Mouse (Mus musculus) adrenal gland, adult 2 months (tissue): ENCODE results near the gene Top1. TPM values are rescaled to one million over a fixed set of nuclear protein-coding genes. Genes with fewer than 3 reads are reported as not detected.

Source experiments
- DNase-seq: peaks from one replicate; pipeline ENCODE4 v3.0.0; 2021
- polyA plus RNA-seq: library from polyadenylated mRNA; depleted of rRNA; stranded (reverse); fragments of >200 nt; gene quantifications from 2 replicates; pipeline ENCODE4 v1.2.3, GENCODE M21; 2012
- total RNA-seq, 2 experiments: library from RNA; stranded (reverse); gene quantifications; 2 replicates each; pipeline ENCODE4 v1.2.3; 2021

Gene Top1
- total and polyA plus RNA-seq, 3 experiments: 61.4 to 104 (median 66.4) TPM

DNA sequence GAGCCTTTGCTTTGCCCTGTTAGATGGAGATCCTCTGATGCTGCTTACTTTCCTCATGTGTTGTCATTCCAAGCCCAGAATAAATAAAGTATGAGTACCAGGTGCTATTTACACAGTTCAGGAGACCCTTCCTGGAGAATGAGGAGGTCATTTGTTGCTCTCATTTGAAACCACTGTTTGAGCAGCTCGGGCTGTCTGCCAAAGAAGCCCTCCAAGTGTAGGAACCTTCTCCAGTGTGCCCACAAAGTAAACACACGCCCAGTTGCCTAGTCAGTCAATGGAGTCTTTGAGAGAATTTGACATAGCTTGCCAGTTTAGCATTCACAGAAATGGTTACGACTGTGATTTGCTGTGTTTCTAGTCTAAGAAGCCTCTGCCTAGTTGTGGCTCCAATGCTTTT is 73.1 kb downstream of the Top1 start:
- DNase-seq: no peak

DNA sequence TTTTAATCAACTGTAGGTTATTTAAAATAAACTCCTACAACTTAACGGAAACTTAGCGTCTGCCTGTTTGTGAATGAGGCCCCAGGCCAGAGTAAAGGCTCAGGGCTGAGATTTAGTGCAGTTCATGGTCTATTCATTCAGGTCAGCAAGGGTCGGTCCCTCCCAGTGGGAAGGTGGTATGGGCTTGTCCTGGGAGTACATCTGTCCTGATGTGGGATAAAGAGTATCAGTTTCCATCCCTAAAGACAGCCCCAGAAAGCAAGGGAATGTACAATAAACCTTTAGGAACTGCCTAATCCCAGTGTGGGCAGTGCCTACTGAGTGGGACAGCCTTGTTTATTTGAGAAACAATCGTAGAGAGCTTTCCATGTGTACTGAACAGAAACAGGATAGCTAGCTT is 77.0 kb downstream of the Top1 start:
- no peak for DNase-seq

DNA sequence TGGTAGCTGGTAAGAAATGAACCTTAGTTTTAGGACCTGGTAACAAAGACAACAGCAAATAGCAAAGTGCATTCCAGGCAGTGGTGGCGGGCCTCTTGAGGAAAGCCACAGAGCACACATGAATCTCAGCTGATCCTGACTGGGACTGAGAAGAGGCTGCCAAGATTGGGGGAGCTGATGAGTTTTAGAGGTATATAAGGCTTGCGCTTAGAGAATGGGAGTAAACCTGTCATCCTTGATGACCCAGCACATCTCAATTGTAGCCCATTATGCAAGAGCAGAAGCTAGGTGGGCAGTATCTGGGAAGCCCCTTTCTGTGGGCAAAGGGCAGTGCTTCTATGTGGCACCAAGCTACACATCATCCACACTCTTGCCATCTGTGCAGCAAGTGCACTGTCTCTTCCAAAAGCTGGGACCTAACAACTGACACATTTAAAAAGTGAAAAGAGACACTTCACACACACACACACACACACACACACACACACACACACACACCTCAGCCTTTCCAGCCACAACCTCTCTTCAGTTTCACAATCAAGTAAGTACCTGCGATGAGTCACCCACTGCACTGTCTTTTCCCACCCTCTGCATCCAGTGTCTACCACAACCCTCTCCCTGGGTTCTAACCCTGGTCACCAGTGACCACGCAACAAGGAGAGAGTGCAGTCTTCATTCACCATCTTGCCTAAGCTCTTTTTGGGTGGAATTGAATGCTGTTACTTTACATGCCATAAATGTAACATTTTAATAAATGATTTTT is 78.1 kb downstream of the Top1 start:
- no peak for DNase-seq

DNA sequence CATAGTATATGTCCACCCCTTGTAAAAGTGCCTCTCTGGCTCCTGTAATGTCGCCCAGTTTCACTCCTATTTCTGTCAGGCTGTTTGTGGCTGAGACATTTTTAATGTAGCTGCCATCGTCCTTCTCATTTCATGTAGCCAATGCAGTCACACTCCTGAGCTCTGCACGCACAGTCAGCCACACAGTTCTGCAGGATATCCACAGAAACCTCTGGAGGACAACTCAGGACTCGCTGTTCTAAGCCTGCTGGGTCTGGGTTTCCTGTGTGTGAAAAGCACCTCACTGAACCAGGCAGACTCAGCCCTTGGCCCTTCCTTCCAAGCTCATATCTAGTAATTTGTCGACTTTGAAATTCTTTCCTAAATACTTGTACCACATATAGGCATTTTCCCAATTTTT is 78.8 kb downstream of the Top1 start:
- no peak for DNase-seq

DNA sequence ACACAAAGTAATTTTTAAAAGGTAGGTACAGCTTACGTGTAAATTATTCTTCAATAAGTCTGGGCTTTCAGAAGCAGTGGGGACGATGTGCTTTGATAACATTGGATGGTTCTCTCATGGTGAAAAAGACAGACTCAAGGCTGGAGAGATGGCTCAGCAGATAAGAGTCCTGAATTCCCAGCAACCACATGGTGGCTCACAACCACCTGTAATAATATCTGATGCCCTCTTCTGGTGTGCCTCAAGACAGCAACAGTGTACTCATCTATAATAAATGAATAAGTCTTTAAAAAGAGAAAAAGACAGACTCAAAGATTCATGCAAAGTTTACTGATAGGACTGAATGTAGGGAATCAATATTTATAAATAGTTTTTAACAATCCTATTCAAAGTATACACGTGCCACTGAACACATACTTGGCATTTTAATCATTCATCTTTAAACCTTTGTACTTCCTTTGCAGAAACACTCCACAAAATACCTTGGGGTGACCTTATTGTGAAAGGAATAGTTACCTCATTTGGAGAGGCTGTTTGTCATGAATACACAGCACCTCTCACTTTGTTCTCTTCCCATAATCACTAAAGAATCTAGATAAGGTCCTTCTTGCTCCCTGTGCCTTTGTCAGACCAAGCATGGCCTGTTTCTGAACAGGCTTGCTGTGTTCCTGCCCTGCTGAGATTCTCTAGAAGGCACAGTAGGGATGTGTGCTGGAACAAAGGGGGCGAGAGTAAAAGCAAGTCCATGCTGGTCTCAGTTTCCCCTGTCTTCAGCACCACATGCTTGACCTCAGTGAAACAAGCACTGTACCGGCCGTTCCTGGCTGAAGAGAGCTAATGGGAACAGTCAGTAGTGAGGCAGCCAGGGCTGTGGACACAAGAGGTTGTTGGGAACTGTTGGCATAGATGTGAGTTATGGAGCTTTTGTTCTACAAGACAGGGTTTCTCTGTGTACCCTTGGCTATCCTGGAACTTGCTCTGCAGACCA is 80.5 kb downstream of the Top1 start:
- DNase-seq: no peak

DNA sequence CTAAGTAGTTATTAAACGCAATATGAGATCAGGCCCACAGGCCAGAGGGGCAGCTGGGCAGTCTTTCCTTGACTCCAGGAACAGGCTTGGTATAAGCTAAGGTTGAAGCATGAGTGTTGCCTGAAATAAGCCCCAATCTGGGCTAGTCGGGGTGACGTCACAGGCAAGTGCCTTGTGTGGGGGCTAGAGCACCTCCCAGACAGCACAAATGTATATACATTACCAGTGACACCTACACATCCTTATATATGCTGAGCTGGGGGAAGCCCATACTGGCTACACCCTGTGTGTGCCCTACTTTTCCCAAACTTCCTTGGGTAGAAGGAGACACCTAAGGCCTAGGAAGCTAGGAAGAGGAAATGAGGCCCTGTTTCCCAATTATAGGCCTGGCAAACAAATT is 83.3 kb downstream of the Top1 start:
- no peak for DNase-seq

DNA sequence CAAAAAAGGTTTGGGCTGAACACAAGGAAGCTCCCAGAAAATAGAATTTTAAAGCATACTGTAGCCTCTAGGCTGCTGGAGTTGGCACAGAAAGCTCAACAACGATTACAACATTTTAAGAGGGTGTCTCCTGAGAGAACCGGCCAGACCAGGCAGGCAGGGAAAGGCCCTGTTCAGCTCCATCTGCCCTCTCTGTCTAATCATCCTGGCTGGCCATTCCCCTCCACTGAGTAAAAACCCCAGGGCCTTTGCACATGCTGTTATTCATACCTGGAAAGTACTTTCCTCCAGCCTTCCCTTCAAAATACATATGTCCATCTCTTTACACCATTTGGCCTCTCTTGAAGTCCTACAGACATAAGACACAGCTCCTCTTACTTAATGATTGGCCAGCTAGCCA is 83.7 kb downstream of the Top1 start:
- peak; percentile 34 for DNase-seq

DNA sequence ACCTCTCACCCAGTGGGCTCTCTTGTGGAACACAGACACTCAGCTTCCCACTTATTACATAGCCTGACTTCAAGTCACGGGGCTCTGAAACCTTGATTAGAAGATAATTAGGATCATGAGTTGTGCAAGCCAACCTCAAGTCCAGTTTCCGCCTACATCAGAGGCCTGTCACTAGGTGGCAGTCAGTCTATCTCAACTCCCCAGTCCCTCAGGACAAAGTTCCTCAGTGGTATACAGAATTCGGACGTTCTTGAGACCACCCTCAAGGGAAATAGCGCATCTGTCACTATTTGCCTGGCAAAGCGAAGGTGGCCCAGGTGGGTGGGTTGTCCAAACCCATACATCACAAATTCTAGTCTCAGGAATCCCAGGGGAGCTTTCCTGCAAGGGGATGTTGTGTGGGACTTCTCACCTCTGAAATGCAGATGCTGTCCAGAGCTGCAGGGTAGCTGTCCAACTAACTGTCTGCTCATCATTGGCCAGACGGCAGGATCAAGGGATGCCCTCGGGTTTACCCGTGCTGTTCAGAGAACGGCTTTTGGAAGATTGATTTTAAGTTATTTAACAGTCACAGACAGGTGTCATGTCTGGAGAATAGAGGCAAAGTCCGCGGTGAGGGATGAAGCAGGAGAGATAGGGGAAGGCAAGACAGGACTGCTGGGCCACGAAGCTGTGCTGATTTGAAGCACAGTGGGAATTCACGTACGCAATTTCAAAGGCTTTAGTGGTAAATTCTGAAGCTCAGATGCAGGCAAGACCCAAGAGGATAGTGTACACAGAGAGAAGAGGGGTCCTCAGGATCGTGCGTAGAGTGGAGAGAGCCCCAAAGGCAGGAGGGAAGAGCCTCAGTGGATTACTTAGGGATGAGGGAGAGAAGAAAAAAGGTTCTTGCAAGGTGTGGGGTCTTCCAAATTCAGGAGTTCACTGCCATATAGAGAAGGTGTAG is 84.4 kb downstream of the Top1 start:
- peak; percentile 54 for DNase-seq

DNA sequence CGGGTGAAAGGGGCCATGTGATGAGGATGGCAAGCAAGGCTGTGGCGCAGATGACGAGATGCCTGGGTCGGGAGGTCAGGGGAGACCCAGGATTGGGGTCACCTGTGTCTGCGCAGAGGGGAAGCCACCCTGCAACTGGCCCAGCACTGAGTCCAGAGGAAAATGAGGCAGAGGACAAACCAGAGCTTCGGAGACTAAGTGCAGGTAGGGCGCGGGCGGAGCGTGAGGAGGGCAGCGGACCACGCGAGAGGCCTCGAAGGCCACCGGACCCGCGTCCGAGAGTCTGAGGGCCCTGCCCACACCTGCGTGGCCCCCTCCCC is 85.1 kb downstream of the Top1 start:
- no peak for DNase-seq

DNA sequence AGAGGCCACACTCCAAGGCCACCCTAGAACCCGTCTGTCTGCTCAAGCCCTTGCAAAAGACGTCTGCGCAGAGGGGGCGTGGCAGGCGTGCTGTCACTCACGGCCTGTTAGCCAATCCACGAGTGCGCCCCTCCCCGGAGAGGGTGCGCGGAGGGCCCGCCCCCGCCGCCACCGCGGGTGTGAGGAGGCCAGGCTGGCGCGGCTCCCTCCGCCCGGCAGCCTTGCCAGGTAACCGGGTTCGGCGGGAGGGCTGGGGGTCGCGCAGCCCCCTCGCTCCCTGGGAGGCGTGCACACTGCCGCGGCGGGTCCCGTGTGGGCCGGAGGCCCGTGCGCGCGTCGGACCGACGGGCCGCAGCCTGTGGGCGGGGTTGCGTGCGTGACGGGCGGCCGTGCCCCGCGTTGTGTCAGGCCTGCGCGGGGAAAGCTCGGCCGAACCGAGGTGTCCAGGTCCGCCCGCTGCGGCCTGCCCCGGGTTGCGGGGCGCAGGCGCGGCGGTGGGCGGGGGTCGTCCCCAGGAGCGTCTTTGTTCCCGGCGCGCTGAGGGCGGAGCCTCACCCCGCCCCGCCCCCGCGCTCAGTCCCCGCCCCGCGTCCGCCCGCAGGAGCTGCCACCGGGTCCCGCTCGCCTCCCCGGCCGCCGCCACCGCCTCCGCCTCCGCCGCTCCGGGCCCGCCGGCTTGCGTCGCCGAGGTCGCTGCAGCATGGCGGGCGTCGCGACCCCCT is 85.6 kb downstream of the Top1 start, which contains the start of gene Plcg1:
Plcg1 (plus strand) TSS at position 184 of the 722 bp plus-strand sequence.
- DNase-seq: peak; percentile 95

DNA sequence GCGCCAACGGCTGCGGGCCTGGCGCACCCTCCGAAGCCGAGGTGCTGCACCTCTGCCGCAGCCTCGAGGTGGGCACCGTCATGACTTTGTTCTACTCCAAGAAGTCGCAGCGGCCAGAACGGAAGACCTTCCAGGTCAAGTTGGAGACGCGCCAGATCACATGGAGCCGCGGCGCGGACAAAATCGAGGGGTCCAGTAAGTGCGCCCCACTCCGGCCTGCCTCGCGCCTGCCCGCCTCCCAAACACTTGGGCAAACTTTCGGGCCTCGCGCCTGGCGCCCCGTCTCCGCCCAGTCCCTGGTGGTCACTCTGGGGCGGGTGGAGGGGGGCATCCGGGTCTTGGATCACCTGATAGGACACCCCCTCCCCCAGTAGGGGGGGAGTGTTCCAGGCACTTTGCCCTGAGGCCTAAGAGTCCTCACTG is 86.2 kb downstream of the Top1 start:
- DNase-seq: peak; percentile 69

DNA sequence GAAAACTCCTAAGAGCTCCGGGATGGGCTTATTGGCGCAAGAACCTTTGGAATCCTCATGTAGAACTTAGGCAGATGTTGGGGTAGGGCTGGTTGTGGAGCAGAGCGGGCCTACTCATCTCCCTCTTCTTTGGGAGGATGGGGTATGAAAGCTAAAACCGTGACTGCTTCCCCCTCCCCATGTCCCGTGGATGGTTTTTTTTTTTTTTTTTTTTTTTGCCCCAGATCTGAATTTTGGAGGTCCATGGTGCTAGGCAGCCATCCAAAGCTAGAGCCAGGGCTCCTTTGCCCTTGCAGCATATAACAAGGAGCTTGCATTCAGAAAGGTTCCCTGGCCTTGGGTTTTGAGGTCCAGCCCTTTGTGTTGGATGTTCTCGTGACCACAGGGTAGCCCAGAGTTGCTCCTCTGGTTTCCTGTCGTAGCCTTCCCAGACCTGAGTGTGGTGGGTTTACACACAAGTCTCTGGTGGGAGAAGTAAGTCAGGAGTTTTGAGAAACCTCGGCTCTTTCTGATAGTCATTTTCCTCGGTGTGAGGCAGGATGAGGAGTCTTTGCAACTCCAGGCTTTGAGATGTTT is 86.8 kb downstream of the Top1 start:
- DNase-seq: no peak

DNA sequence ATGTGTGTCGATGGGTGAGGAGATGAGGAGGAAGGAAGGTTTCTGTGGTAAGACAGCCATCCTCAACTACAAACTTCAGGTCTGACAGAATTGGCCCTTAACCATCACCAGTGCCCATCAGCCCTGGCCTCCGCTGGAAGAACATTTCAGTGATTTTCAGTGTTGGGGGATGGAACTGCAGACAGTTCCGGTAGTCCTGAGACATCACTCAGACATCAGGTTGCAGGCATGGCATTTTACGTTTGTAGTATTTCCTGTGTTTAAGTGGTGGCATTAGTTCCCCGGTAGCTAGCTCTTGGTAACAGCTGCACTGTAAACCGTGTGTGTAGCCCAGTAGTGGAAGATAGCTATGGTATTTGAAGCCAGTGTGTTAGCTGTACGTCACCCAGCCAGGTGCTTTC is 87.4 kb downstream of the Top1 start:
- DNase-seq: no peak

DNA sequence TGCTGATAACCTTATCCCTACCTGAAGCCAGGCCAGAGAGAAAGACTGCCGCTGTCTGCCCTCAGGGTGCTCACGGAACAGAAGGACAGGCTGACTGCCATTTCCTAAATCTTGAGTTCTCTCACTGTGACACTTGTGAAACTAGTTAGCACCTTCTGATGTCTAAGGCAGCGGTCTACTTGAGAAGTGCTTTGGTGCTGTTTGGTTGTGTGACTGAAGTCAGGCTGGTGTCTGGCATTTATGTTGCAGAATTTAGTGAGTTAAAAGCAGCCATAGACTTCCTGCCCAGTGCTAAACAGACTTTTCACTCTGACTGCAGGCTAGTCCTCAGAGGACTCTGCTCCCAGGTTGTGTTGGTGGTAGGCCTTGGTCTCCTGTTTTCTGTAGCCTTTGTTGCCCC is 88.6 kb downstream of the Top1 start:
- DNase-seq: no peak

DNA sequence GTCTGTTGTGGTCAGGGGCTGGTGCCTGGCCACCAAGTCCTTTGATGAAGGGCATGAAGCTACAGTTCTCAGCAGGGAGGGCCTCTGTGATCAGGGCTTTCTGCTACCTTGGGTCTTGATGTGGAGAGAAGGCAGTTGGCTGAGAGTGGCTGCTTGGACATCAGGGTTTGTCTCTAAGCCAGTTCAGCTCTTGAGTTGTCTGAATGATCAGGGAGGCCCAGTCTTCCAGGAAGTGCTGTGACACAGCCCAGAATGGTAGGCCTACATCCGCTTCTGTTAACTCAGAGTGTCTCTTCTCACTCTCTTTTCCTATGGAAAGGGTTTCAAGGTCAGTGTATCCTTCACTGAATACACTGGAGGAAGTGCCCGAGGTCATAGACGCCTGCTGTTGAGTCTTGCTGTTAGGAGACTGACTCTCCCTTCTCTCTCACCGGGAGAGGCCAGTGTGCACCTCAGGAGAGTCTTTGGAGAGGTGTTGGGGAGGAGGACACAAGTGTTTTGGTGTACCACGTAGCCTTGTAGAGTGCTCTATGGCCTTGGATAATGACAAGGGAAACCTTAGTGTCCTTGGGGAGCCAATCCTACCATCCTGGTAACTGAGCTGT is 90.1 kb downstream of the Top1 start:
- no peak for DNase-seq

DNA sequence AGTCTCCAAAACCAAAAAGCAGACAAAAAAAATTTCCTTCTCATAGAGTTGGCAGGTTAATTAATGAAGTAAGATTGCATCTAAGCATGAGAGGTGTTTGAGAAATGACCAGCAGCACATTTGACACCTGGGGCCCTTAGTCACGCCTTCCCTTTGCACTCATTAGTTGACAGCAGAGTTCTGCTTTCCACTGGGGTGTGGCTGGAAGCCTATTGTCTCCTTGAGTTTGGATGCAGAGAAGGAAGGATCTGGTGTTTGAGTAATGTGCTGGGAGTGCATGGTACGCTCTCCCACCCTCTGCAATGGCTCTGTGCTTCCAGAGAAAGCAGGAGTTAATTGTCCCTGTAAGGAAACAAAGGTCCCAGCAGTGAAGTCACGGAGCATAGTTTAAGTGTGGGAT is 90.8 kb downstream of the Top1 start:
- DNase-seq: no peak

DNA sequence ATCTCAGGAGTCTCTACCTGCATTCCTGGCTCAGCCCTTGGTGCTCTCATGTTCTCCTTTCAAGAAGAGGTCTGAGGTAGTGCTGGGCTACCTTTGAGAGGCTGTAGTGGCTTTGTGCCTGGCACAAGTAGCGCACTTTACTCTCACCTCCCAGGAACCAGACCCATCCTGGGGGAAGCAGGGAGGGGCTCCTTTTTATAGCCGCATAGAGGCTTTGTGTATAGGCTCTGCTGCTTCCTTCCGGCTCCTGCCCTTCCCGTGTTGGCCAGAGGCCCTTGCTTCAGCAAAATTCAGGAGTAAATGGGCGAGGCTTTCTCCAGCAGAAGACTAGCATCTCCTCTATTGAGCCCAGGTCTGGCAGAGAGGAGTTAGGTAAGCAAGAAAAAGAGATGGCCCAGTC is 92.7 kb downstream of the Top1 start:
- DNase-seq: no peak

DNA sequence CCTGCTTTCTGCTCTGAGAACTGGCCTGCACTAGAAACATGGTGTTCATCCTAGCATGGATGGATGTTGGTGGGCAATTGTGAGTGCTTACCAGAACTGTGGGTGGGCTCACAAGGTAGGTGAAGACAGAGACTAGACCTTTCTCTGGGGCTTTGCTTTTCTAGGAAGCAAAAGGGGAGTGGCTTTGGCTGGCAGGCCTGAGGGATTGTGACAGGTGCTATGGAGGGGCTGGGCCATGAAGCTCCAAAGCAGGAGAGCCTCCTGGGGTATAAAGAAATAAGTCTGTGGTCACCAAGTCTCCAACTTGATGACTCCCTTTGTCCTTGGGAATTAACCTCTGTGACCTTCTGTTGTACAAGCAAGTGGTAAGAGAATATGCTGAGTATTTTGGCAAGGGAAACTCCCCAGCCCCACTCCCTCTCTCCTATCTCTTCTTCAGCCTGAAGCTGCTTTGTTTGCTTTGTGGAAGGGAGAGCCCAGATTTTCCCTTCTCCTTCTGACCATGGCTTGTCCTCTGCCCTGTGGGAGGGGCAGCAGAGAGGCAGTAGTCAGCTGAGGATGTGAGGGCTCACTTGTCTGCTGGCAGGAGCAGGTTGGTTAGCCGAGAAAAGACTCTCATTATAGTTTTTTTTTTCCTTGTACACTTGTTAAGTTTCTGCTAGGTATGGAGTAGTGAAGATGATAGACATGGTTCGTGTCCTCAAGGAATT is 94.1 kb downstream of the Top1 start:
- DNase-seq: no peak

DNA sequence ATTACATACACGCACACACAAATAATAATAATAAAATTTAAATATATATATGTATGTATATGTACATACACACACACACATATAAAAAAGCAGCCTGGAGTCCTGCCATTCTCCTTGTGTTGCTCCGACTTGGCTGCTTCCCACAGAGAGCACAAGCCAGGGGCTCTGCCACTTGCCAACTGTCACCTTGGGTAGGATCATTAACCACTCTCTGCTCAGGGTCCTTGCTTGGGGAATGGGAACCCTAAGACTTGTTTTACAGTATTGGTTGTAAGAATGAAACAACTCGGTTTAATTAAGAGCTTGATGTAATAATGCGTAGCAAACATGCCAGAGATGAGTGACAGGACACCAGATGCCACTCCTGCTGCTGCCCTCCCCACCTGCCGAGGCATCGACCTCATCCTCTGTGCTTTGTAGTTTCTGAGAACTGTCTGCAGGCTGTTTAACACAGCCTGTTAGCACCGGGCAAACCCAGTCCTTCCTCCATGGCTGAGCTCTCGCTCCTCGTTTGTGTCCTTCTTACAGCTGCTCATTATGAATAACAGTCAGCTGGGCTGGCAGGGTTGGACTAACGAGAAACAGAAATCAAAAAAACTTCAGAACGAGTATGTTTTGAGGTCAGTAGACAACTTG is 95.0 kb downstream of the Top1 start:
- DNase-seq: no peak
